Mouse (Mus musculus) liver, postnatal 0 days (tissue): ENCODE results near the gene Kcnj16.

Experiments used
- CTCF ChIP-seq: sonication (generic); IDR thresholded peaks from 2 replicates; pipeline ENCODE4 v1.5.1; 2016; ENCODE audit warnings: antibody characterized with exemption, low read depth
- EP300 ChIP-seq: IDR thresholded peaks from 2 replicates; pipeline ENCODE4 v1.6.1; 2016; ENCODE audit warnings: antibody characterized with exemption, low read depth, mild to moderate bottlenecking

DNA sequence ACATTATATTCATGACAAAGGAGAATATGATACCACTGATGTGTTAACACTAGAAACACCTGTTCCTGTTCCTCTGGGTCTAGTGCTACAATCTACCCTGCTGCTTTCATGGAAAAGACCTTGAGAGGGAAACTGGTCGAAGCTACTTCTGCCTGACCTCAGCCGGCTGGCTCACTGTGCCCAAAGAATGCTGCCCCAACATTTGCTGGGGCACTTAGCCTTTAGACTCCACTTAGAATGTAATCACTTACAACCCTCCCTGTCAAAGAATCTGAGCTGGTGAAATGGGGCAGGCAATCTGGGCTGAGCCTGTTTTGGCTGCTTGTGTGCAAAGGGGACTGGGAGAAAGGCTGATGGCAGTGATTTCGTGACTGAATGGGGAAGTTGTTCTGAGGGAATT lies 18.1 kb downstream of the Kcnj16 start:
- no peak for TF ChIP-seq EP300
- TF ChIP-seq CTCF = no peak
